Mouse (Mus musculus) cerebellum, adult 9-10 months (tissue): ENCODE data around the gene Olfr113.
"Not testable (repeated sequence)": the region's sequence is repeated elsewhere in the genome, so short reads cannot be mapped to it uniquely, and the experiment has no call there.

ENCODE experiments used
- DNase-seq: peaks from one replicate; pipeline ENCODE4 v3.0.0; 2022

The Olfr113 gene

DNA sequence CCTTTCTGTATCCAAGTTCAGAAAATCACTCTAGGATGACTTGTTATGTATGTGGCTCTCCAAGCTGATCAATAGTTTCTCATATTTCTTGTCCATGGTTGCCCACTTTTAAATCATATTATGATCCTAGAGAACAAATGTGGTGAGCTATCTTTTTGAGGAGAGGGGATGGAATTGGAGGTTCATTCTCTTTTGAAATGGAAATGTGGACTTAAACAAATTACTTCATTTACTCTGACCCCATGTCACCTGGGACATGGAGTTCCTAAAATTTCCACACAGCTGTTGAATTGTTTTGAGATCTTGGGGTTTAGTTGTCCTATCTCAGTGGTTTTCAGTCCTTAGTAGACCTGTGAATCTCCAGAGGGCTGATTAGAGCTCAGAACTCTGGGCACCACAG, at the start of gene Olfr113:
TSS of gene Olfr113 (minus strand) at position 101 of the 400 bp plus-strand sequence.
- DNase-seq = no peak

- no peak for DNase-seq
These were observed 49.5 kb upstream of the Olfr113 start, which contains the start of the genes Olfr115 and Olfr116 for GRCm38 (mm10) chr17:37627009-37627408. TSS of gene Olfr115 (minus strand) at chr17:37627109. TSS of gene Olfr116 (minus strand) at chr17:37627199.

GRCm38 (mm10) chr17:37592643-37593042, 15.2 kb upstream of the Olfr113 start, which contains the start of gene Olfr114:
TSS of gene Olfr114 (minus strand) at chr17:37592743.
- DNase-seq = no peak

DNA sequence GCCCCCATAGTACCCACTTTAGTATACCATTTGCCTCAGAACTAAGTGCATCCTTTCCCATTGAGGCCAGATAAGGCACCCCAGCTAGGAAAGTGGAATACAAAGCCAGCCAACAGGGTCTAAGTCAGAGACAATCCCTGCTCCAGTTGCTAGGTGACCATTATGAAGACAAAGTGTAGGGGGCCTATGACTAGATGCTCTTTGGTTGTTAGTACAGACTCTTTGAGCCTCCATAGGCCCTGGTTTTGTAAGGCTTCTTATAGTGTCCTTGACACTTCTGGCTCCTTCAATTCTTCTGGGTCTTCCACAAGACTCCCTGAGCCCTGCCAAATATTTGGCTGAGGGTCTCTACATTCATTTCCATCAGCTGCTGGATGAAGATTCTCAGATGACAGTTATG, 8.1 kb downstream of the Olfr113 start, which contains the start of gene Olfr112:
TSS of gene Olfr112 (minus strand) at position 101 of the 400 bp plus-strand sequence.
- no peak for DNase-seq

DNA sequence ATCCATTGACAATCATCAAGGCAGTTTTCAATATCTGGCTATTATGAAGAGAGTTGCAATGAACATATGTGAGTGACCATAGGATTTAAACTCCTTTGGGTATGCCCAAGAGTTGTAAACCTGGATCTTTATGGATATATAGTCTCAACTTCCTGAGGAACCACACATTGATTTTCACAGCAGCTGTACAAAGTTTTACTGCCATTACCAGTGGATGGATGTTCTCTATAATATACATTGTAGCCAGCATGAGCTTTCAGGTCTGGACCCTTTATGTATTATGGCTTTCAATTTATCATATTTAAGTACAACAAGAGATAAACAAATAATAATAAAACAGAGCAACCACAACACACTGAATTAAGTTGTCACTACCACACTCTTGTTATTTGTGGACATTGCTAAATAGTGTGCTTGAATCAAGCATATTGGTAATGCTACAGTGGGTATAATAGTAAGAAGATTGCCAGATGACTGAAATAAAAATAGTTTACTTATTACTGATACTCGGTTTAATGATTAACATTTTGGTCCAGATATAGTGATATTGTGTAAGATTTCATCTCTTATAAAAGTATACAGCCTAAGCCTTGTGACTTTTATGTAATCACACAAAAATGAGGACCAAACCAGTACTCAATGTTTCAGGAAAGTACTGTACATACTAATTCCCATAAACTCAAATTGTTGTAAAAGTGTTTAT, 18.4 kb downstream of the Olfr113 start:
- DNase-seq = no peak

- DNase-seq = no peak
These were observed 33.5 kb downstream of the Olfr113 start for GRCm38 (mm10) chr17:37543800-37544435.

DNA sequence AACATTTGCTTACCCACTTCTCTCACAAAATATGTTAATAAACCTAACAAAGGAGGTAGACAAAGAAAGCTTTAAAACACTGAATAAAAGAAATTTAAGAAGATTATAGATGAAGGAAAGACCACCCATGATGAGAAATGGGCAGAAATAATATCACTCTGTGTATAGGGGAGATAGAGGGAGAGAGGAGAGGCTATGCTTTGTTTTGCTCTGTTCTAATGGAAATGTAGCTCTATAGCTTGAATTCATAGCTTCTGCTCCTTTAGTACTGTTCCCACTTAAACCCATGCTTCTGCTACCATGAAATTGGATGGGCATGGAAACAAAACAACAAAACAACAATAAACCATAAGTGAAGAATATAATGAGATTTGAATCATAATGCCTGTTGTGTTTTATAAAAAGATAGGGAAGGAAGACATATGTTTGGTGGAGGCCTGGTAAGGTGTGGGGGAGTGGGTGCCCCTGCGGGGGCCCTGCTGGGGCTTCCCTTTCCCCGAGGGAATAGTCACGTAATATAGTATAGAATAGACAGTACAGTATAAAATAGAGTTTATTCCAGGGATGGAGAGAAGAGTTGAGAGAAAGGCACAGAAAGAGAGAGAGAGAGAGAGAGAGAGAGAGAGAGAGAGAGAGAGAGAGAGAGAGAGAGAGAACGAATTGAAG, 35.9 kb downstream of the Olfr113 start:
- DNase-seq = no peak

DNA sequence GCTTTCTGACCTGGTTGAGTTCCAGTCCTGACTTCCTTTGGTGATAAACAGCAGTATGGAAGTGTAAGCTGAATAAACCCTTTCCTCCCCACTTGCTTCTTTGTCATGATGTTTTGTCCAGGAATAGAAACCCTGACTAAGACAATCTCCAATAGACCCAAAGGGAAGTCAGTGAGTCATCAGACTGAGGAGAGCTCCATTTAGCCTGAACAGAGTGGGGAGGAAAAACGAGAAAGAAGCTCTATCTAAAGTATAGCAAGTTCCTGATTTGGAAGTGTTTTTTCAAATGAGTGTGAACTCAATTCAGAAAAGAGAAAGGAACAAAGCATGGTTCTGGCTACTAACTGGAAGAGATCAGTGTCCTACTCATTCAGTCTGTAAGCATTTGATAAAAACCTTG, 39.0 kb downstream of the Olfr113 start:
- DNase-seq = not testable (repeated sequence)

DNA sequence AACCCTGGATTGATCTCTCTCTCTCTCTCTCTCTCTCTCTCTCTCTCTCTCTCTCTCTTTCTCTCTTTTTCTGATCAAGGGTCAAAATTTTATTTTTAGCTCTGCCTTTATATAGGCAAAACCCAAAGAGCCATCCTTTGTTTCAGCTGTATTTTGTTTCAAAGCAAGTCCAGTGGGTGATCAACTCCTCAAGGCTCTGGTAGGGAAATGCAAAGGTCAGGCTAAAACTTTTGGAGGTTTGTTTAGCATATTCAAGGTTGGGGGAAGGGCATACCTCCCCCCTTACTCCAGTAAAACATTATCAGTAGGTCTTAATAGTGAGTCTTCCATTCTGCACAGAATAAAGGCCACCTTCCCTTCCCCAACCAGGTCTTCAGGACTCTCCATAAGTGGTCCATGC, 42.3 kb downstream of the Olfr113 start:
- DNase-seq = no peak

GRCm38 (mm10) chr17:37525427-37525826, 52.0 kb downstream of the Olfr113 start:
- not testable (repeated sequence) for DNase-seq

GRCm38 (mm10) chr17:37524612-37525011, 52.9 kb downstream of the Olfr113 start:
- not testable (repeated sequence) for DNase-seq
